Mouse (Mus musculus): ENCODE results near the gene Hunk.

GRCm38 (mm10) chr16:90424391-90424790 is 38.6 kb downstream of the Hunk start:
- TF ChIP-seq CTCF (IDR thresholded peaks at IDR 0.05; ENCODE audit: low read depth, low read length) (no peak), POLR2A (IDR thresholded peaks at IDR 0.05; ENCODE audit: insufficient read depth, low read length) (no peak)
